Mouse (Mus musculus) kidney, postnatal 25 days (tissue): ENCODE measurements around the gene Phc2.
"Not testable (repeated sequence)": the region's sequence is repeated elsewhere in the genome, so short reads cannot be mapped to it uniquely, and the experiment has no call there.

Source experiments
- DNase-seq, 2 experiments: peaks; one replicate each; pipeline ENCODE4 v3.0.0; 2021; ENCODE audit warnings: mixed read lengths in 2 of 2

Phc2 gene

GRCm38 (mm10) chr4:128654505-128655381 lies at the start of gene Phc2:
Gene Phc2 (plus strand): TSS chr4:128654702.
- peak; percentile 97 to 99 for DNase-seq

GRCm38 (mm10) chr4:128606586-128606985 lies 47.9 kb upstream of the Phc2 start:
- DNase-seq, result no peak

GRCm38 (mm10) chr4:128607661-128608060 lies 46.8 kb upstream of the Phc2 start:
- DNase-seq, result no peak

- DNase-seq, result no peak
Observed at GRCm38 (mm10) chr4:128609276-128609924, 45.1 kb upstream of the Phc2 start.

GRCm38 (mm10) chr4:128609925-128610402 lies 44.5 kb upstream of the Phc2 start, which contains the start of gene Zscan20:
Gene Zscan20 (minus strand): TSS chr4:128610098.
- peak; percentile 98 to 99 for DNase-seq

GRCm38 (mm10) chr4:128610706-128611105 lies 43.8 kb upstream of the Phc2 start:
- no peak for DNase-seq

- not testable (repeated sequence) for DNase-seq
Observed at GRCm38 (mm10) chr4:128611726-128612125, 42.8 kb upstream of the Phc2 start.

GRCm38 (mm10) chr4:128613326-128613725 lies 41.2 kb upstream of the Phc2 start:
- peak in 1 of 2 experiments; percentile 67 for DNase-seq

- no peak for DNase-seq
Observed at GRCm38 (mm10) chr4:128615761-128616160, 38.7 kb upstream of the Phc2 start.

GRCm38 (mm10) chr4:128617363-128618120 lies 37.0 kb upstream of the Phc2 start:
- peak; percentile 30 to 63 for DNase-seq

- peak; percentile 62 to 79 for DNase-seq
Observed at GRCm38 (mm10) chr4:128618246-128618911, 36.1 kb upstream of the Phc2 start, which contains the start of gene Tlr12. Gene Tlr12 (minus strand): TSS chr4:128618619.

- DNase-seq, result no peak
Observed at GRCm38 (mm10) chr4:128618963-128619362, 35.5 kb upstream of the Phc2 start.

GRCm38 (mm10) chr4:128620572-128620971 lies 33.9 kb upstream of the Phc2 start:
- DNase-seq, result no peak

GRCm38 (mm10) chr4:128621109-128621508 lies 33.4 kb upstream of the Phc2 start:
- no peak for DNase-seq

GRCm38 (mm10) chr4:128635451-128635850 lies 19.1 kb upstream of the Phc2 start:
- DNase-seq, result peak; percentile 62 to 78

GRCm38 (mm10) chr4:128635894-128636585 lies 18.5 kb upstream of the Phc2 start:
- peak; percentile 80 to 83 for DNase-seq

- peak in 1 of 2 experiments; percentile 56 for DNase-seq
Observed at GRCm38 (mm10) chr4:128637250-128637649, 17.3 kb upstream of the Phc2 start.

GRCm38 (mm10) chr4:128638265-128638923 lies 16.1 kb upstream of the Phc2 start:
- DNase-seq, result no peak

GRCm38 (mm10) chr4:128641766-128642717 lies 12.5 kb upstream of the Phc2 start:
- DNase-seq, result no peak

GRCm38 (mm10) chr4:128645896-128646295 lies 8.6 kb upstream of the Phc2 start:
- DNase-seq, result no peak
